Mouse (Mus musculus): Measurements from ENCODE around the gene P3h2. TPM values are rescaled to one million over a fixed set of nuclear protein-coding genes. Genes with fewer than 3 reads are reported as not detected.

The P3h2 gene
- 1 to 10 TPM; 3.3 to 4.3 TPM for total RNA-seq (2021)

- intact Hi-C loops (cut with DNase I) = loop anchor here (2.0 to 5.0 kb wide), 5 partner anchors 38 to 138 kb away; no protein-coding TSS in a partner anchor
- peak; percentile 64 to 76 for DNase-seq
These were observed at the start of gene P3h2 for GRCm38 (mm10) chr16:26105115-26105974. Gene P3h2, minus strand, starts transcription at chr16:26105784.

- intact Hi-C loops (cut with DNase I) = no loop called here
- no peak for DNase-seq
These were observed 46.7 kb upstream of the P3h2 start for GRCm38 (mm10) chr16:26152258-26152657.

- no peak for DNase-seq
- intact Hi-C loops (cut with DNase I) = no loop called here
These were observed 45.4 kb upstream of the P3h2 start for GRCm38 (mm10) chr16:26150943-26151342.

- DNase-seq = no peak
- intact Hi-C loops (cut with DNase I) = no loop called here
These were observed 41.3 kb upstream of the P3h2 start for GRCm38 (mm10) chr16:26146853-26147252.

GRCm38 (mm10) chr16:26131126-26131525 is 25.5 kb upstream of the P3h2 start:
- intact Hi-C loops (cut with DNase I) = no loop called here
- DNase-seq = no peak

GRCm38 (mm10) chr16:26106618-26107017 is 1.0 kb upstream of the P3h2 start:
- intact Hi-C loops (cut with DNase I) = loop anchor here (5.0 kb wide), 4 partner anchors 39 to 139 kb away; no protein-coding TSS in a partner anchor
- peak in 1 of 2 experiments; percentile 11 for DNase-seq

- intact Hi-C loops (cut with DNase I) = loop anchor here (5.0 kb wide), 4 partner anchors 39 to 139 kb away; no protein-coding TSS in a partner anchor
- peak in 1 of 2 experiments; percentile 17 for DNase-seq
These were observed 545 bp upstream of the P3h2 start for GRCm38 (mm10) chr16:26106041-26106617.

GRCm38 (mm10) chr16:26104274-26104673 is 1.3 kb downstream of the P3h2 start:
- intact Hi-C loops (cut with DNase I) = loop anchor here (2.0 kb wide), 1 partner anchor 81 kb away; no protein-coding TSS in a partner anchor
- no peak for DNase-seq

GRCm38 (mm10) chr16:26102856-26103255 is 2.7 kb downstream of the P3h2 start:
- intact Hi-C loops (cut with DNase I) = no loop called here
- no peak for DNase-seq

GRCm38 (mm10) chr16:26100167-26100566 is 5.4 kb downstream of the P3h2 start:
- intact Hi-C loops (cut with DNase I) = no loop called here
- DNase-seq = no peak

GRCm38 (mm10) chr16:26095696-26096284 is 9.8 kb downstream of the P3h2 start:
- no peak for DNase-seq
- intact Hi-C loops (cut with DNase I) = no loop called here

GRCm38 (mm10) chr16:26093888-26094287 is 11.7 kb downstream of the P3h2 start:
- intact Hi-C loops (cut with DNase I) = no loop called here
- no peak for DNase-seq

GRCm38 (mm10) chr16:26088976-26089375 is 16.6 kb downstream of the P3h2 start:
- DNase-seq = no peak
- intact Hi-C loops (cut with DNase I) = no loop called here

GRCm38 (mm10) chr16:26088240-26088639 is 17.3 kb downstream of the P3h2 start:
- intact Hi-C loops (cut with DNase I) = no loop called here
- no peak for DNase-seq

- intact Hi-C loops (cut with DNase I) = no loop called here
- no peak for DNase-seq
These were observed 18.6 kb downstream of the P3h2 start for GRCm38 (mm10) chr16:26086955-26087354.

- no peak for DNase-seq
- intact Hi-C loops (cut with DNase I) = no loop called here
These were observed 20.4 kb downstream of the P3h2 start for GRCm38 (mm10) chr16:26085160-26085559.

GRCm38 (mm10) chr16:26082831-26083230 is 22.8 kb downstream of the P3h2 start:
- DNase-seq = no peak
- intact Hi-C loops (cut with DNase I) = no loop called here

GRCm38 (mm10) chr16:26082391-26082790 is 23.2 kb downstream of the P3h2 start:
- no peak for DNase-seq
- intact Hi-C loops (cut with DNase I) = no loop called here

- intact Hi-C loops (cut with DNase I) = no loop called here
- DNase-seq = no peak
These were observed 26.6 kb downstream of the P3h2 start for GRCm38 (mm10) chr16:26078923-26079351.

GRCm38 (mm10) chr16:26078100-26078422 is 27.5 kb downstream of the P3h2 start:
- no peak for DNase-seq

More at GRCm38 (mm10) chr16:26078100-26078422, 27.5 kb downstream of the P3h2 start:
- intact Hi-C loops (cut with DNase I) = no loop called here
